Mouse (Mus musculus) liver, embryonic 14.5 days (tissue): ENCODE measurements around the gene Hunk.

Experiments used
- CTCF ChIP-seq: IDR thresholded peaks from 2 replicates; pipeline ENCODE4 v1.5.1; 2016; ENCODE audit warnings: antibody characterized with exemption, low read depth, control low read depth
- EP300 ChIP-seq: IDR thresholded peaks from 2 replicates; pipeline ENCODE4 v1.6.1; 2016; ENCODE audit warnings: antibody characterized with exemption, low read depth

DNA sequence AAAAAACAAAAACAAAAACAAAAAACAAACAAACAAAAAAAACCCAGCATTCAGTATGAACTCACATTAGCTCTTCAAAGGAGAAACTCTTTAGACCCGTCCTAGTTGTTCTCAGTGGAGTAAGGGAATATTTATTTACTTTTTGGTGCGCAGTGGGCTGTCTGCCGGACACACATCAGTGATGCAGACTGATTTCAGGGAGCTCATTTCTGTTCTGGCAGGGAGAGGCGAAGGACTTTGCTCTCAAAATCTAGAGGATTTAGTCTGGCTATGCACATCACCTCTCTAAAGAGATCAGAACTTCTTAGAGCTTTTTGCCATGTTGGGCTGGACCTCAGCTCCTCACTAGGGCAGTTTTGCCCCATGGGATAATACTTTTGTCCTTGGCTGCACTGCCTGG is 2.1 kb downstream of the Hunk start:
- TF ChIP-seq CTCF (no peak), EP300 (no peak)
